Mouse (Mus musculus): ENCODE results near the gene Cib1.
A peak's percentile ranks its signal among the peaks of the same experiment; 100 is the strongest.

Cib1 gene

DNA sequence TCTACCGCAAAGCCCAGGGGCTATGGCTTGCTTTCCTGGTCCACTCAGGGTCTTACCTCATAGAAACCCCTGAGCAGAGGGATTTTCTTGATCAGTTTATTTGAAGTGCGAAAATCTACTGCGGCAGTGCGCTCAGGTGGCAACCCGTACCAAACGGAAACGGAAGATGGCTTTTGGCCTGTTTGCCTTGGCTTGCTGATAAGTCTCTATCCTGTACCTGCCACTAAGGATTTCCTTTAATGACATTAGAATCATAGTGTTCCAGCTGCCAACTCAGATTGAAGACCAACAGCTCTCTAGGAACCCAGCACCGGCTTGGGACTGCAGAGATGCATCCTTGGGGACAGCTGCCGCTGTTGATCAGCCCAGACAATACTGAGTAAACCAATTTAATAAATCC lies 1.2 kb upstream of the Cib1 start:
- DNase-seq (ENCODE audit: low spot score in 2 of 2), result no peak

DNA sequence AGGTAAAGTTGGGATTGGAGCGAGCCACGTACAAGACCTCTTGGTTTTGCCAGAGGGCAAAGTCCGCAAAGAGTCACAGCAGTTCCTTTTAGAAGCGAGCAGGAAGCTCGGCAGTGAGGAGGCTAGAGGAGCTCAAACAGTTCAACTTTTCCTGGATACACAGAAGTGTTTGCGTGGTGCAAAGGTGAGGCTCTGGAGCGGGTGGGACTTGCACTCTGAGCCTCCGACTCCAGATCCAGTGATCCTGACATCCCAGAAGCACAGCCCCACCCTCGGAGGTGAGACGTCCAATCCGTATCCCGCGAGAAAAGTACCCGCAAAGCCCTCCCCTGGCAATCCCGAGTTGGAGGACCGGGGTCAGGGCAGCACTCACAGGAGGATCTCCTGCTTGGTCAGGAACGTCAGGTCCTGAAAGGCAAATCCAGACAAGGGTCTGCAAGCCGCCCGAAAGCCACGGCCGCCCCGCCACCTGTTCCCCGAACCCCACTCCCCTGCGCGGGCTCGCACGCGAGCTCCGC lies 583 bp downstream of the Cib1 start:
- no peak for DNase-seq (ENCODE audit: low spot score in 2 of 2)

DNA sequence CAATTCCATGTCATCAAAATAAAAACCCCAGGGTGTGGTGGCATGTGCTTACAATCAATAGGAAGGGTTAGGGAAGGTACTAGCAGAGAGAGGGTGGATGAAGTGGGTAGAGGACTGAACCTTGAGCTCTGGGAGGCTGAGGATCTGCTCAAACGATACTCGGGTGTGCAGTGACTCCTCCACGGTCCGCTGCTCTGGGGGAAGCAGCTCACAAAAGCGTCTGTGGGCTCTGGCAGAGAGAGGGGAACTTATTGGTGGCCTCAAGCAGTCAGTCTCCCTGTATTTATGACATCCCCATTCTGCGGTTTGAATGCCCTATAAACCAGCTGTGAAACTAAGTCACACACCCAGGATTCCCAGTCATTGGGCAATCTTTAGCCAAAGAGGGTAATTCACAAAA lies 2.4 kb downstream of the Cib1 start:
- no peak for DNase-seq (ENCODE audit: low spot score in 2 of 2)

DNA sequence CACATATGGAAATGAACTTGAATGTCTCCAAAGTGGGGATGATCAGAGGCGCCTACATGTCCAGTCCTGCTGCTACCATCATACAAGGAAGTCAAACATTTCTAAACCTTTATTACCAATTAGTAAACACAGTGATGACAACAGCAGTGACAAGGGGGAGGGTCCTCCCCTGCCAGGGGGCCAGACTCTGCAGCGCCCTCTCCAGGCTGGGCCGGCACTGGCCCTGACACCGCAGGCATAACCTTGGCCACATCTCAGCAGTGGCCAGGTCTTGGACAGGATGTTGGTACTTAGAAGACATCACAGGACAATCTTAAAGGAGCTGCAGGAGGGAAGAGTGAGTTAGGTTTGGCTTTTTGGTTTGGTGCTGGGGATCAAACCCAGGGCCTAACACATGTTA lies 5.5 kb downstream of the Cib1 start:
- no peak for DNase-seq (ENCODE audit: low spot score in 2 of 2)

DNA sequence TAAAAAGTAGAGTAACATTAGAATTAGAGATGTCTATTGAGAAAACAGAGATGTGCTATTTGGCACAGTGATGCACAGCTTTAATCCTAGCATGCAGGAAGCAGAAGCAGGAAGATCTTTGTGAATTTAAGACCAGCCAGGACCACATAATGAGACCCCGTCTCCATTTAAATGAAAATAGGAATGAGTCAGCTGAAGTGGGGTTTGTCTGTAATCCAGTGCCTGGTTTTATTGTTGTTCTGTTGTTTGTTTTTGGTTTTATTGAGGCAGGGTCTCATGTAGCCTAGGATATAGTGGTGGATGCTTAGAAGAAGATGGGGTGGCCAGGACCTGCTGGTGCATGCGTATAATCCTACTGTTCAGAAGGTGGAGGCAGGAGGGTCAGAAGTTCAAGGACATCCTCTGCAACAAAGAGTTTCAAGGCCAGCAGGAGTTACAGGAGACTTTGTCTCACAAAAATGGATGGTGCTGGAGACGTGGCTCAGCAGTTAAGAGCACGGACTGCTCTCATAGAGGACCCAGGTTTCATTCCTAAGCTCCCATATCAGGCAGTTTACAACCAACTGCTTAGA lies 11.3 kb downstream of the Cib1 start:
- DNase-seq (ENCODE audit: low spot score in 2 of 2), result no peak

DNA sequence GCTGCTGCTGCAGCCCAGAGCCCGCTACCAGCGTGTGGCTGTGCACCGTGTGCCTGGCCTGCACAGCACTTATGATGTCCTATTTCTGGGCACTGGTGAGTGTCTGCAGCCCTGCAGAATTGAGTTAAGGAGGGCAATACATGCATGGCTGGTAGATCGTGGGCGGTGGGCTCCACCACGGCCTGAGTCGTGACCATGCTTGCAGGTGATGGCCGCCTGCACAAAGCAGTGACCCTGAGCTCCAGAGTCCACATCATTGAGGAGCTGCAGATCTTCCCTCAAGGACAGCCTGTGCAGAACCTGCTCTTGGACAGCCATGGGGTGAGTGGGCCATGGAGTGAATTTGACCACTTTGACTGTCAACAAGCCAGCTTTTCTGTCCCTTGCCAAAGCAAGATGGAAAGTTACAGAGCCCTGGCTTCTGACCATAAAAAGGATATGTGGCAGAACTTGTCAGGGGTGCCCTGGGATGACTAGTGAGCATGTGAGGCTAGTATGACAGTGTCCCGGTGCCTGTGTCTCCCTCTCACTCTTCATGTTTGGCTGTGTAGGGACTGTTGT lies 12.3 kb downstream of the Cib1 start:
- no peak for DNase-seq (ENCODE audit: low spot score in 2 of 2)

DNA sequence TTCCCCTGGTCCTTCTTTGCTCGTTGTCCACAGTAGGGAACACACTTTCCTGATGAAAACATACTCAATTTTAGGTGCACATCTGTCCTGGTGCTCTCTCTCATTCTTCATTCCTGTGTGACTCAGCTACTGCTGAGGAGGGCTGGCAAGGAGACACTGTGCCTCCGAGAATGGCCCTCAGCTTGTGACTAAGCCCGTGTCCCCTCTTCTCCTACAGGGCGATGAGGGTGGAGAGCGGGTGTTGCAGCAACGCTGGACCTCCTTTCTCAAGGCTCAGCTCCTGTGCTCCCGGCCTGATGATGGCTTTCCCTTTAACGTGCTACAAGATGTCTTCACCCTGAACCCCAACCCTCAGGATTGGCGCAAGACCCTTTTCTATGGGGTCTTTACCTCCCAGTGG lies 13.9 kb downstream of the Cib1 start:
- DNase-seq (ENCODE audit: low spot score in 2 of 2), result no peak

DNA sequence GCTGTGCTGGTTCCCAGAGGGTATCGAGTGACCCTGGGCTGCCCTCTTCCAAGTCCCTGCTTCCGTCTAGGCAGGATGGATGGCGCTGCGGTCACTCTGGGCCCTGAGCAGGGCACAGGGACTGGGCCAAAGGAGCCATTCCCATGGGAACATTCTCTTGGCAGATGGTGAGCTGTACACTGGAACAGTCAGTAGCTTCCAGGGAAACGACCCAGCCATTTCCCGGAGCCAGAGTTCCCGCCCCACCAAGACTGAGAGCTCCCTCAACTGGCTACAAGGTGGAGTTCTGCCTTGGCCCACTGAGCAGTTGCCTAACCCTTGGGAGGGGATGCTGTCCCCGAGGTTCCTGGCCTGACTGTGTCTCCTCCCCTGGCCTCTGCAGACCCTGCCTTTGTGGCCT lies 16.0 kb downstream of the Cib1 start:
- DNase-seq (ENCODE audit: low spot score in 2 of 2), result peak in 1 of 2 experiments; percentile 69

DNA sequence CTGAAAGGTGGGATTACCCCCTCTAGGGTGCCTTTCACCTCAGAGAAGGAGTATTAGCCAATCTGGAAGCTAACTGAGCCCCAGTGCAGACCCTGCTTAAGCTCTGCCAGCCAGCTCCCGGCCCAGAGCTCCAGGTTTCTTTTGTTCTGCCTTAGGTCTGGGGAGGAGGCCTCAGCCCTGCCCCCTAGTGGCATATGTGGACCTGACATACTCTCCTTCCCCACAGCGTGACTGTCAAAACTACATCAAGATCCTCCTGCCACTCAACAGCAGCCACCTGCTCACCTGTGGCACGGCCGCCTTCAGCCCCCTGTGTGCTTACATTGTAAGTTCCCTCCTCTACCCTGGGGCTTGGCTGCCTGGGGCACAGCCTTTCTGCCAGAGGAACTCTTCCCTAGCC lies 17.2 kb downstream of the Cib1 start:
- DNase-seq (ENCODE audit: low spot score in 2 of 2), result peak; percentile 65 to 74

DNA sequence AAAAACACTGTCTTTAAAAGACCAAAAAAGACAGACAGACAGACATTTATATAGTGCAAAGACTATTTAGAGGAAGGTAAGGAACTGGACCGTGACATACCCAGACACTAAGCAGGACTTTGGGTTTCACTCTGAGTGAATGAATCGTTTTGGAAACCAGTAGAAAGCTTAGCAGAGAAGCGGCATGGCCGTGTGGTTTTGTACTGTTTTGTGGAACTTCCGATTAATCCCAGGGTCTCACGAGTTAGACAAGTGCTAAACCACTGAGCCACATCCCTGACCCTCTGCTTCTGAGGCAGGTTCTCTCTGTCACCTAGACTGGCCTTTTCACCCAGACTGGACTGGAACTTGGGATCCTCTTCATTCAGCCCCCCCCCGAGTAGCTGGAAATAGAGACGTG lies 18.2 kb downstream of the Cib1 start:
- DNase-seq (ENCODE audit: low spot score in 2 of 2), result no peak

DNA sequence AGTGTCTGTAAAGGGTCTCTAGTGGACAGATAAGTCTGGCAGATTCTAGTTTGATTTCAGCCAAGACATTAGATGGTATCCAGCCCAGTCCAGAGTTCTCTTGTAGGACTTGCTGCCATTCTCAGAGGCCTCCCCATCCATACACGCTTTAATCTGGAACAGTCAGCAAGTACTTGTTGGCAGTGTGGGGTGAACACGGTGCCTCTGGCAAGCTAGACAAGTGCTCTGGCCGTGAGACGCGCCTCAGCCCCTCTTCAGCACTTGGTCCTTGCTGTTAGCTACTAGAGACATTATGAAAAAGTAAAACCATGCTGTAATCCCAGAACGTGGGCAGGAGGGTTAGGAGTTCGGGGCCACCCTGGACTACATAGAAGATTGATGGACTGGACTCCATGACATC lies 19.0 kb downstream of the Cib1 start:
- DNase-seq (ENCODE audit: low spot score in 2 of 2), result no peak

DNA sequence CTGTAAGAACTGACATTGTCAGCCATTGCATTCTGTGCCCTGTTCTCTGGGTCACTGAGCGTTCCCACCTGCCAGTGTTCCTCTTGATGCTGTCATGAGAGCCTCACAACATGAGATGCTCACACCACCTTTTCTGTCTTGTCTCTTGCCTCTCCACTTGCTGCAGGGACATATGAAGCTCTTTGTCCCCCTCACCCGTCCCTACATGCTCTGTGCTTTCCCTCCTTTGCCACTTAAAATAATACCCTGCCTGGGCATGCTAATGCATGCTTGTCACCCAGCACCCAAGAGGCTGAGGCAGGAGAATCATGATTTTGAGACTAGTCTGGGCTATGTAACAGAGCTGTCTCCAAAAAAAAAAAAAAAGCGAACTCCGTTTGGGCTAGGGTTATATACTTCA lies 21.6 kb downstream of the Cib1 start:
- no peak for DNase-seq (ENCODE audit: low spot score in 2 of 2)

DNA sequence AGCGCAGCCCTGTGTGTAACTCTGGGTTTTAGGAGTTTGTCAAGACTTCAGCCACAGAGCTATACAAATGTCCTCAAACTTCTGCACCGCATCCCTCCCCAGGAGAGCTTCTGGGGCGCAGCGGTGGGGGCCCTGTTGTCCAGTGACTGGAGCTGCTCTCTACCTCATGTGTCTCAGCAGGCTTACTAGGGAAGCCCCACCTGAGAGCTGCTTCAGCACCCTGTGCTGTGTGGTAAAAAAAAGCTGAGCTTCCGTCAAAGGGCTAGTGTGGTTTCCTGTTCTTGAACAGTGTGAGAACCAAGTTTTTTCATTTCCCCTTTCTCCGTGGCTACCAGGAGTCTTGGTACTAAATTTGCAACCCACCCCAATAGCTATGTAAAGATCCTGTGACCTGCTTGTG lies 22.9 kb downstream of the Cib1 start:
- no peak for DNase-seq (ENCODE audit: low spot score in 2 of 2)

DNA sequence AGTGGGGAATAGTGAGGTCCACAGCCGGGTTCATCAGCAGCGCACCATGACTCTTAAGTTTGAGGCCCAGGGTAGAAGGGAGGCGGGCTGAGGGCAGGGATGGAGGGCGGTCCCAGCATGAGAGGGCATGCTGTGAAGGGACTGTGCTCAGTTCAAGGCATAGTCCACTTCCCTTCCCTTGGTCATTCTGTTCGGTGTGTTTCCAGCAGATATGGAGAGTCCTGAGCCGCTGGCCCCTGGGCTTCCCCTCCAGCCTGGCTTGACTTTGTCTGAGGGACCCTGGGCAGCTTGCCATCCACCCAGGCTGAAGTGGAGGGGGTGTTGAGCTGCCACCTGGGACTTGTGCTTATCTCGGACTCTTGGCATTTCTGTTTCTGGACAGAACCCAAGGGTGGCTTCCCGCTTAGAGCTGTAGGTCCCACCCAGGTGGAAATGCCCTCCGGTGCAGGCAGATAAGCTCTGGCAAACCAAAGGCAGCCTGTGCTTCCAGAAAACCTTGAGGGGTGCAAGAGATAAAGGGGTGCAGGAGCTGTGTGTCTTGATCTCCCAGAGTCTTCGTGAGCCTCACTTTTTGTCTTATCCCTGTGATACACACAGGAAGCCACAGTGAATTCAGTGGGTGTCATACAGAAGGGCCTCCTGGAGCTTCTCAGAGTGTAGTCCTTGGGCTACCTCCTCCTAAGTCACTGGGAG lies 23.7 kb downstream of the Cib1 start:
- DNase-seq (ENCODE audit: low spot score in 2 of 2), result peak in 1 of 2 experiments; percentile 40

DNA sequence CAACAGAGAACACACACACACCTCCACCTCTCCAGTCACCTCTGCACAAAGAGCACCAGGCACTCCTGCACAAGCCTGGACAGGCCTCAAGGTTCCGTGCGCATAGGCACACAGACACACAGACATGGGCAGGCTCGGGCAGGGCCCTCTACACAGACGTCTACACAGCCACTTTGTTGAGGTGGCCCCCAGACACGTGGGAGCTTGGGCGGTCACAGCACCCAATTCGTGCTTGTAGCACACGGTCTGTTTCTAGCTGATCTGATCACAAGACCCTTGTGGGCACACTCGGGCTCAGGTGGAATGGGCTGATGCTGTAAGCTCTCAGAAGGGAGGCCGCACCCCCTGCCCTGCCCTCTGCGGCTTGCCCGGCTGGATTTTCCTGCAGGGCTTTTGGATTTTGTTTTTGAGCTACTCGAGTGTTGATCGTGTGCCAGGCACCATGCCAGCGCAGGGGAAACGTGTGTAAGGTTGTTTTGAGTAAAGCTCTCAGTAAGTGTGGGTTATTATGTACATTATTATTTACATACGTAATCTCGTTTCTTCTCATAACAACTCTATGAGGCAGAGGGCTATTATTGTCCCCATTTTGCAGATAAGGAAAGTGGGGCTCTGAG lies 24.5 kb downstream of the Cib1 start:
- DNase-seq (ENCODE audit: low spot score in 2 of 2), result peak; percentile 79 to 82

DNA sequence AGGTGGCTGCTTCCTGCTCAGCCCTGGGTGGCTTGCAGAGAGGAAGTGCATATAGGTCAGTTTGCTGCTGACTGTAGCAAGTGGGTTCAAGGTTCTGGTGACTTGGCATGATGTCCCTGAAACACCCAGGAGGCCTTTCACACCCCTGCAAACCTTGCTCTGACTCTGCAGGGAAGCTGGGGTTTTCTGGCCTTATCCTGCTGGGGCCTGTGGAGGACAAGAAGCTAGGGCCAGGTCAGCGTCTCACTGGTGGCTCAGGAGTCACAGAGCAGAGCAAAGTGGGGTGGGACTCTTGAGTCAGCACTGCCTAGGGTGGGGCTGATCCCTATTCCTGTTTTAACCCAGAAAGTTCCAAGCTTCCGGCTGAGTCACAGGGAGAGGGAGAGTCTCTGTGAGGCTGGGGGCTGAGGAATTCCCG lies 25.3 kb downstream of the Cib1 start:
- peak; percentile 52 to 64 for DNase-seq (ENCODE audit: low spot score in 2 of 2)

DNA sequence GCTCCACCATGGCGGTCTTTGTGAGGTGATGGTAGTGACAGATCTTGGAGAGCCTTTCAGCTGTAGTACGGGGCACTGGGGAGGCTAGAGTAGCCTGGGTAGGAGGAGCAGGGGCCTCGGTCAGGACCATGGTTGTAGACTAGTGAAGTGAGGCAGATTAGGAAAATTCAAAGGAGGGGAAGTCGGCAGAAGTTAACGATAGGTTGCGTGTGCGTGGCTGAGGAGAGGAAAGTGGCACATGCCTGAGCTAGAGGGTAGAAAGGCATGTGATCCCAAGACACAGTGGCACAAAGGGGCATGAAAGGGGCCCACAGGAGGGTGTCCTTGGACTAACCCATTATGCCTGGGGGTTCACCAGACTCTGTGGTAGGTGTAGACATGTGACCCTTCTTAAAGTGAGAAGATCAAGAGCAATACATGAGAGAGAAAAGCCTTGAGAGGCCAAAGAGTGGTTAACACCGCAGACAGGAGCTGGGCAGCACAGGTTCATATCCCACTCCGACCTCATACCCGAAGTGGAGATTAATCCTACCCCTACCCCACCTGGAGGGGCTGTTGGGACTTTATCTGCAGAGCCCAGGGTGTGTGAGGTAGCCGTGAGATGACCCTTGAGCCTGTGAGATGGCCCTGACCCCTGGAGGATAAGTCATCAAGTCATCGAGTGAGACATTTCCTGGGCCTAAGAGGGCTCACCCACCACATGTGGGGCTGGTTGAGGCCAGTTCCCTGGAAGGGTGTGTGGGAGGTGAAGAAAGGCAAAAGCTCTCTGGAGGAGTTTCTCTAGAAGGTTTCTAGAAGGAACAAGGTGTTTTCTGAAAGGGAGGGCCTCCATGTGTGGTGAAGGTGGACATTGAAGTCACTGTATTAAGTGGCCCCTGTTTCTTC lies 26.7 kb downstream of the Cib1 start:
- DNase-seq (ENCODE audit: low spot score in 2 of 2), result no peak

DNA sequence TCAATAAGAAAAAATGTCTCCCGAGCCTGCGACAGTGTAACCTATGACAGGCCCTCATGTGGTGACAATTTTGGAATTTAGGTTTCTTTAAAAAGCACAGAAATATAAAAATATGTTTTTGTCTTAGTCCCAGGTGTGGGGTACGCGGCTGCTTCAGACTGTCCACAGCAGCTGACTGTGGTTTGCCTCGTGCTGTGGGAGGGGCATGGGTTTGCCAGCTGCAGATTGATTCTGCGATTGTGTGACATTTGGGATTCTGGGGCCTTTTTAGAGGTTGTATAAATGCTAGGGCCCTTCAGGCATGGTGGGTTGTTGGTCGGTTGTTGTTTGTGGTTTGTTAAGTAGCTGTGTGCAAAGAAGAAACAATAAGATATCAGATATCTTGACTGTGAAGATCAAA lies 27.7 kb downstream of the Cib1 start:
- no peak for DNase-seq (ENCODE audit: low spot score in 2 of 2)

DNA sequence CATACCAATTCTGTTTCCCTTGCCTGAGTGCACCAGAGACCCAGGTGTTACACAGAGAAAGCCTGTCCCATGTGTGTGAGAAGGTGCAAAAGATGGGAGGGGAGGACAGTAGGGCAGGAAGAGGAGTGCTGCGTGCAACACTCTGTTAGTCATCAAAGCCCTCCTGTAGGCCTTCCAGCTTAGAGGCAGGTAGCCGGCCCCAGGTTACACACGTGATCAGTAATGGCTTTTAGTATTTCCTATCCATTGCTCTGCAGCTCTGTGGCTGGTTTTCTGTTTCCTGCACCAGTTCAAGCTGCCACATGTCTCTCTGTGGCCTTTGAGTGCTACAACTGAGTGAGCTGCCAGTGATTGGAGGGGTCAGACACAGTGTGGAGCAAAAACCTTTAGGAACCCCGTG lies 28.3 kb downstream of the Cib1 start:
- no peak for DNase-seq (ENCODE audit: low spot score in 2 of 2)

DNA sequence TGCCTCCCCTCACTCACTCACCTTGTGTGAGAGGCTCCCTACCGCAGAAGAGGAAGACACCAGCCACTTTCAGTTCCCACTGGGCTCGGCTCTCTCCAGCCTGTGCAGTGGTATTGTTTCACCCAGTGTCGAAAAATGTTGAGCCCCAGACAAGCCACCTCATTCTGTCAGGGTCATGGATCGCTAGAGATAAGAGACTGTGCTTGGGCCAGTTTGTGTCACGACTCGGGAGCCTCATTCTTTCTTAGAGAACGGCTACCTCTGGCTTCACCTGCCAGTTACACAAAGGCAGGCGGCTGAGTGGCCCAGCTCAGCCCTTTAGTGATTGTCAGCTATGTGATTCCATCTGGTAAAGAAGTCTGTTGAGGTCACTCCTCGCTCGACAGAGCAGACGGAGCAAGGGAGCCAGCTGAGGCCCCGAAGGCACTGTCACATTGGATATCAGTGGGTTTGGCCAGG lies 28.9 kb downstream of the Cib1 start:
- no peak for DNase-seq (ENCODE audit: low spot score in 2 of 2)

DNA sequence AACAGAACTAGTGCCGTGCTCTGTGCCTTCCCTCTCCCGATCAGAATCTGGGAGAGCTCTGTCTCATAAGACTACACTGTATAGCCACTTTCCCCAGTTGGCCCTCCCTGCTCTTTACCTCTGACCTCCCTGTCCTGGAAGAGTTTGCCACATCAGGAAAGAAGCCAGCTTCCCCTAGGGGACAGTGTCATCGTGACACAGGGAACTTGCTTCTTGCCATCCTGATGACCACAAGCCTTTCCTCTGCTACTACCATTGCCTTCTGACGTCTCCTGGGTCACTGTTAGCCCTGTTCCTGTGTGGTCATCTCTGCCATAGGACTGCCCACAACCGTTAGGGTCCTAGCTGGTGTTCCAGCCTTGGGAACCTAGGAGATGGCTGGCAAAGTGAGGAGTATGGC lies 29.7 kb downstream of the Cib1 start:
- no peak for DNase-seq (ENCODE audit: low spot score in 2 of 2)

All from urinary bladder, postnatal 36 days (tissue).